Mouse (Mus musculus) lung, postnatal 4 days (tissue): Measurements from ENCODE around the gene Grid2.
A peak's percentile ranks its signal among the peaks of the same experiment; 100 is the strongest.
"Not testable (repeated sequence)": the region's sequence is repeated elsewhere in the genome, so short reads cannot be mapped to it uniquely, and the experiment has no call there.

Experiments used
- DNase-seq, 2 experiments: peaks; one replicate each; pipeline ENCODE4 v3.0.0; 2021

Grid2 gene

DNA sequence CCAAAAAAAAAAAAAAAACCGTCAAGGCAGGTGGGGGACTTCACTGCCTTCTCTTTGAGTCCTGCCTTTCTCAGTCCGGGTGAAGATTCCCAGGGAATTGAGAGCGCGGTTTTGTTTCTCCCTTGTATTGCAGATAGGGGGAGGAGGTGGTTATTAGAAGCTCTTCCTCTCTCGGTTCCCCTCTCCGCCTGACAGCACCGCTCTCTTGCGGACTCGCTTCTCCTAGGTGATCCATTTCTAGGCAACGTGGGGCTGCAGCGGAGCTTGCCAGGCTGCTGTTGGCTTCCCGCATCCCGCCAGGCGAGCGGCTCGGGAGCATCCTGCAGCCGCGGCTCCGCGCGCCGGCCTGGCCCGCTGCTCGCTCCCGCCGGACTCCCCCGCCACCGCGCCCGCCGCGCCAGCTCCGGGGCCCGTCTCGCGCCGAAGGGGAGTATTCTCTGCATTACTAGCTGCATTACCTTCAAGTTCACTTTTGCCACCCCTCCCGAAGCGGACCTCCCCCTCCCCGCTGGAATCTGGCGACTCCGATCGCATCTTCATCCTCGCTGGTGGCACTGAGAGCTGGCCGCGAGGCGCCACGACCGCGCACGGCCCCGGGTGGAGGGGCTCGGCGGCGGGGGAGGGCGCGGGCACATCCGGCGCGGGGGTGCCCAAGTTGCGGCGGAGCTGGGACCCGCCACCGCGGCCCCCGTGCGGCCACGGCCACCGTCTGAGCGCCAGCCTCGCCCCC, at the start of gene Grid2:
TSS of gene Grid2 (plus strand) at position 51 of the 730 bp plus-strand sequence.
- DNase-seq, result peak; percentile 11 to 33

DNA sequence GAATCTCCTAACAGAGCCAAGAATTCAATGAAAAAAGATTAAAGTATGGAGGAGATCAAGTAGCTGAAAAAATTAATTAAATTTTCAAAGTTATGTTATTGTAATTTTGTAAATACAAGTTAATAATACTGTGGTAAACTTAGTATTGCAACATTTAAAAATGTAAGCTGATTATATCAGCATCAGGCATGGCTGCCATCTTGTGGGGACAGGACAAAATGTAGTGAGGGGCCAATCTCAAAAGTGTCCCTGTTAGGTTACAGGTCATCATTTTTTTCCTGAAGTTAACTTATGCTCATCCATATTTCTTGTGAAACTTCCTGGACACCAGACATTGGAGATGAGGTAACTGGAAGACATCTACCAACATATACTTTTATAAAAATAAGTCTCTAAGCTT, 4.9 kb upstream of the Grid2 start:
- DNase-seq, result no peak

DNA sequence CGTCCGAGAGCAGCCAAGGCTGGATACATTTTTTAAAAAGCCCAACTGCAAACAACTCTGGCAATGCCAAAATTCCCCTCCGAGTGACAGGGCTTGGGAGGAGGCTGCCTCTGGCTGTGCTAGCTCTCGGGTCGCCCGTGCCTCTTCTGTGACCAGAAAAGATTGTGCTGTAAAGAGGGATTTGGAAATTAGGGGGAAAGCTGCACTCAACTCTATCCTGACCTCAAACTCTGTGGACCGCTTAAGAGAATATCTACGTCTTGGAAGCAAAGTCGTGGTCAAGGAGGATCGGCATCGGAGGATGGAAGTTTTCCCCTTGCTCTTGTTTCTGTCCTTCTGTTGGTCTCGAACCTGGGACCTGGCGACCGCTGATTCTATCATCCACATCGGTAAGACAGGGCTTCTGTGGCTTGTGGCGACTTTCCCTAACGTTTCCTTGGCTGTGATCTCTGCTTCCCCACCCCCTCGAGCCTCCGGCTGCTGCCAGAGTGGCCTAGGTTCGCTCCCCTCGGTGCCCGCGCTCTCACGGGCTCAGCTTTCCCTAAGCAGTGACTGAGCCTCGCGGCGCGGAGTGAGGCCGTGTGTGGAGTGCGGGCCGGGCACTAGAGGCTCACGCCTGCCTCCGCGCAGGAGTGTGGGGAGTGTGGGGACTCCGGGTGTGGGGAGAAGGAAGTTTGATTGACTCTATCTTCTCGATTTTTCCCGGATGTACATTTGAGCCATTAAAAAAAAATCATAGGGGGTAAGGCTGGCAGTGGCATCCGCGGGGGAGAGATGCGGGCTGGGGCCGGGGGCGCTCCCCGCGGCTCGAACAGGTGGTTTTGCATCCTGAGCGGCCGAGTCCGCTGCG, 1.1 kb downstream of the Grid2 start:
- DNase-seq, result peak; percentile 4 to 27

DNA sequence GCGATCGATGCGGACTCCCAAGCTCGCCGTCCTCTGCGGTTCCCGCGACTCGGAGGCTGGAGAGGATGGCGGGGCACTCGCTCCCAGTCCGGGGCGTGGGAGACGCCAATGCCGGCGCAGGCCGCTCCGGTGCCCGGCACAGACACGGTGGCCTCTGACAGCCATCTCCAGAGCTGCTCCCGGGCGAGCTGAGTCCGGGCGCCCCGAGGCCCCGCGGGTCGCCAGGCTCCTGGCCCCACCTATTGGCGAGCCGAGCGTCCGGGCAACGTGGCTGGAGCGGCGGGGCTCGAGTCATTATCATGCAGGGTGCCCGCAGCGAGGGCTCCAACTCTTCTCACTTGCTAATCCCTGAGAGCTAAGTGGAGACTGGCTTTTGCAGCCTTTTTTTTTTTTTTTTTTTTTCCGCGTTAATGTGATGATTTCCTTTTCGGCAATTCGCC, 1.8 kb downstream of the Grid2 start:
- peak; percentile 11 to 43 for DNase-seq

DNA sequence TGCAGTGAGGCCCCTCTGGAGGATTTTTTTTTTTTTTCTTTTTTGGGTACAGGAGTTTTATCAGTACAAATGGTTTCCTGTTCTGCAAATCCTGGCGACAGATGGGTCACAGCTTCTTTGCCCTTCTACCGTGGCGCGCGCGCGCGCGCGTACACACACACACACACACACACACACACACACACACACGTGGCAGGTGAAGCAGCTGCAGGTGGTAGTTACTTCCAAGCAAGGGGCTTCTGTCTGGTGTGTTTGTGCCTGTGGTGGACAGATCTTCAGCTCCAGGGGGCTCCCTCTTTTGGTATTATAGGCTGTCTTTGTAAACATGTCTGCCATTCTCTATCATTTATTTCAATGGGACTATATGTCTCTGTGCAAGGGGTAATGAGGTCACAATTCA, 2.2 kb downstream of the Grid2 start:
- no peak for DNase-seq

DNA sequence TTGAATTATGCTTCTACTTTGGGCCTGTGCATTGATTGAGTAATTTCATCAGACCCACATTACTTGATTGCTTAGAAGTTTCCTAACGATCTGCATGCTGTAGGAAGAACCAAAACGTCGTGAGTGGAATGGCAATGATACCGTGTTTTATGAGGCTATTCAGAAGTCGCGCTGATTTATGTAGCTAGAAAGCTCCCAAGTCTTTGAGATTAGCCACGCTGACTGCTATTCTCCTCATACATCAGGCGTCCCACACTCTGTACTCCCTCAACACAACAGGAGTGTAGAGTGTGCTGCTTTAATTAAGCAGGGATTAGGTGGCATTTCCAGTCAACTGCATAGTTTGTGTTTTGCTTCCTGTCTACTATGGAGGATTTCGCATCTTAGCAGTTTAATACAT, 4.1 kb downstream of the Grid2 start:
- DNase-seq, result no peak

DNA sequence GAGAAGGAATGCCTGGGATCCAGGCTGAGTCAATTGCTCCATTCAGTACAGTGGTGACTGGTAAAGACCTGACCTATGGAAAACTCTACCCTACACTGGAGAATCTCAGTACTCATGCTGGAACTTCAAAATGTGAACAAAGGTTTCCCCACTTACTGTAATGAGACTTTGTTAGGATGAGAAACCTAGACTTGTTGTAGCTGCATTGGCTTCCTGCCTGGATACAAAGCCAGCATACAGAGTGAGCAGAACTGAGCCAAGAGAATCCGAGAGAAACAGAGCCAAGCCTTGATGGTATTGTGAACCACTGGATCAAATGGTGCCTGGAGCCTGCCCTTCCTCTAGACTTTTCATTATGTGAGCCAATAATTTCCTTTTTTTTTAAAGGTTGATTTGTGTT, 28.7 kb downstream of the Grid2 start:
- no peak for DNase-seq

DNA sequence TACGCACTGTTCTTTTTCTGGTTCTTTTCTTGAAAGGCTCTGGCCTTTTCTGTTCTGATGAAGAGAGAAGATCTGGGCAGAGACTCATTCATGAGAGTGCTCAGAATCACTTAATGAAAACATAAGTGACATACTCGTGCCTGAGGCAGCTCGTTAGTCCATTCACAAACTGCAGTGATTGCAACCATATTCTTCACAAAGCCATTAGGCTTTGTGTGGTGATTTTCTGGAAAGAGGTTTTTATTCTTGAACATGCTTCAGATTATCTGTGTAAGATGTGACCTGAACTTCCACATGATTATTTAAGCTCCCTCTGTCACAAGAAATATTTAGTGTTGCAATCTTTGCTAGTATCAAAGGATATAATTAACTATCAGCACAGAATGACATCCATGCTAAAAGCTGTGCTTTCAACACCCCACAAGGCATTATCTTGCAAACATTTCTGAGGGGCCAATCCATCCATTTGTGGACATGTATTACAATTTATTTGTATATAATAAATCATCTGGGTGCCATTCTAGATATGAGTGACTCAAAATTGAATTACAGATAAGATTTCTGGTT, 86.8 kb downstream of the Grid2 start:
- no peak for DNase-seq

DNA sequence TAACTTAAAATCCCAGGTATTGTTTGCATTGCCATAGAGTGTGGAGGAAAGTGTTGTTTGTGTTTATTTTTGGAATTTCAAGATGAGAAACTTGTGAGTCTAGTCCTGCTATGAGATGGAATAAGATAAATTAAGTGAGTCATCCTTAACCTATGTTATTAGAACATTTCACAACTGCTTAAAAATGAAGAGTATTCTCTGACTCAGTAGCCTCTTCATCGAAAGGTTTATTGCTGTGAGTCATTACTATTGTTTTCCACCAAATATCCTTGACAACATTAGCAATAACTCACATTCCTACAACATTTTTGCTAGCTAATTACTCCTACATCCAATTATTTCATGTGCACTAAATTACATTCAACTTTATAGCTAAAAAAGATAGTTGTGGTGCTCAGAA, 91.3 kb downstream of the Grid2 start:
- no peak for DNase-seq

DNA sequence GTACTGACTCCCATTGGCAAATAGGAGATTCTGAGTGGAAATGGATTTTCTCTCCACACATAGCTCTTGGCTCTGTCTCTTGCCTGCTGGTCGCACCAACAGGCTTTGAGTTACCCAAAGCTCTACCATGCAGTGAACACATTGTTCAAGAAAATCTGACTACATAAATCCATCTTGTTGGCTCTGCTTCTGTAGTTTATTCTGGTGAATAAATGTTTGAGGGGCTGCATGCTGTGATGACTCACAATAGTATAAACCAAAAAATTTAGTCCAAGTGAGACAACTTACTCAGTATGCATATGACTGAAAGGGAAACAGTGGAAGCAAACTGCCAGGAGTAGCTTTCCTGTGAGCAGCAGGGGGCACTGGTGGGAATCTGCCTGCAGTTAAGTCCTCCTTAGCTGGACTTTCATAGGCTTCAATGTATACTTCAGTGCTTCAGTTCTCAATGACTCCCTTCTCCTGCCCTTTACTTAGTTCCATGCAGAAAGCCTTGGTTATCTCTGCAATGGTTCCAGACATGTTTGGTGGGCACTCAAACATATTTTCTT, 125.5 kb downstream of the Grid2 start:
- no peak for DNase-seq

DNA sequence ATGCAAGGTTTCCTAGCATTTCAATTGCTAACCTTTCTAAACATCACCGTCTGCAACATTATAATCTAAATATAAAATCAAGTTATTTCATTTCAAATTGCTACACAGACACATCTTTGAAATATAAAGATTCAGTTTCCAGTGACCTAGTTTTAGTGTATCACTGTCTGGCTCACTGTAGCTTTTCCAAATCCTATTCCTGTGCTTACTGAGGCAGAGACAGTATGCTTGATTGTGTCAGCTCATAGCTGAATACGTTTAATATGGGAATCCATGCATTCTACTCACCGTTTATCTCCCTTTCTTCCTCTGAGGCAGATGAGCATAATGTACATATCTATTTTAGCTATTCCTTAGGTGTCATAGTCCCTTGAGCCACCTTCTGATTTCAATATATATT, 146.0 kb downstream of the Grid2 start:
- DNase-seq, result no peak

DNA sequence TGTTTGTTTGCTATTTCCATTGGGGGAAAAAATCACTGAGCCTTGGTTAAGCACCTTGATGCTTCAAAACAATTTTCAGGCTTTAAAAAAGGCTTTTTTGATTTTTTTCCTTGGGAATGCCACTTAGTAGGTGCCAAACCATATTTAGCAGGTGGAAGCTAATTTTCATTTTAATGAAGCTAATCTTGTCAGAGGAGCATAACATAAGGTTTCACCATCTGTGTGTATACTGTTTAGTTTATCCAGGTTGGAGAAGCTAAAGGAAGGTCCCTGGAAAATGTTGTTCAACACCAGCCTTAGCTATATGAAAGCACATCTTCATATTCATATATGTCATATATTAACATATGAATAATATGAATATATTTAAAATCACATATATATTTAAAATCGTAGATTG, 161.9 kb downstream of the Grid2 start:
- no peak for DNase-seq

DNA sequence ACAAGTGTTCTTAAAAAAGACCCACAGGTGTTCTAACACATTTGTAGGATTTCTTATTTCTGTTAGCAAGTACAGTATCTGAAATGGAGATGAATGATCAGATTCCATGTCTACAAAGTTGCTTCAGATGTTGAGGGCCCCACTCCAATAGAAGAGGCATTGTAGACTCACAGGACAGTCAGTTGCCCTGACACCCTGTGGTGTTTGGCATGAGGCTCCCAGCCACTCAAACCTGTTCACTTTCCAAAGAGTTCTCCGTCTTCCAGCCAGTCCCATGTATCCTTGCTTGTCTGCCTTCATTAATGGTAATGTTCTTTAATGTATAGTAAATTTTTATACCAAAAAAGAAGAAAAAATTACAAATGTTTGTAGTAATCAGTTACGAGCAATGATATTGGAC, 177.1 kb downstream of the Grid2 start:
- DNase-seq, result no peak

DNA sequence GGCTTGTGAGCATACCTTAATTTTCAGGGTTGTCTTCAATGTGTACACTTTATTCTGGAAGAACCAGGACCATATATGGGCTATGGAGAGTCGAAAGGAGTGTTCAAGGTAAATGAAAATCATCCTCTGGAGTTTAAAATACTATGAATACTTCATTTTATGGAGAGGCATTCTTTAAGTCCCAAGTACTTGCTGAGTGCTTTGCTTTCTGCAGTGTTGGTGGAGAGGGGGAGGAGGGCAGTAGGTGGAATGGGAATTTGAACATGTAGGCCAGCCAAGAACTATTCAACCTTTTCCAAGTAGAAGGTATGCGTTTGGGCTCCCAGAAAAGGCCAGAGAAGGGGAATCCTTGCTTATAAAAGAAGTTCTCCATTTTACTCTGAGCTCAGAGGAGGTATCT, 192.5 kb downstream of the Grid2 start:
- DNase-seq, result no peak

DNA sequence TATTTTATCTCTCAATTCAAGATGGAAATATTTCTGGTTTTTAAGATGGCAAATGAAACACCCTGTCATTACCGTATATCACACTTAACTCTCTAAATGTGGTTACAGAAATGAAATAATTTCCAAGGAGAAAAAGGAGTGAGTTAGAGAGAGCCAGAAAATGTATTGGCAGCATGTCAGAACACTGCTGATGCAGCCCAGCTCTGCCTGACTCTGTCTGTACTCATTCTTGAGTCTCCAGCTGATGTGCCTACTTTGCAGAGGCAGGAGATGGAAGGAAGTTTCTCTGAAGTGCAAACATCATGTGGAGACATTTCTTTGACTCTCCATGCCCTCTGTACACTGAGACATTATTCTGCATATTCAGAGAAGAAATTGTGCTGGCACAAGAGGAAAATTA, 226.5 kb downstream of the Grid2 start:
- DNase-seq, result no peak

DNA sequence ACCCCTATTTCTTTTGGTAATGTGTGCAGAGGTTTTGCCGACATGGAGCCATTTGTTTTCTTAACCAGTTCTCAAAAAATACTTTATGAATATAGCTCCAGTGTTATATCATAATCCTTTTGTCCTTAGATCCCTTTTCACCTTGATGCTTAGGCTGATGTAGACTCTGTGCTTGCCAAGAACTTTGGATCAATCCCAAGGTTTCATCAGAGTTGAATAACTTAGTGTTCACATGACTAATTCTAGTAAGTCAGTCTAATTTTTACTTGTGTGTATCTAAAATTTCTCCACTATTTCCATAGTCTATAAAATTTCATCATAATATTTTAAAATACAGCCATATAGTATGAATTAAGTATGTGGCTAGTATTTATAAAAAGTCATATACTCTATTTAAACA, 259.3 kb downstream of the Grid2 start:
- DNase-seq, result no peak

DNA sequence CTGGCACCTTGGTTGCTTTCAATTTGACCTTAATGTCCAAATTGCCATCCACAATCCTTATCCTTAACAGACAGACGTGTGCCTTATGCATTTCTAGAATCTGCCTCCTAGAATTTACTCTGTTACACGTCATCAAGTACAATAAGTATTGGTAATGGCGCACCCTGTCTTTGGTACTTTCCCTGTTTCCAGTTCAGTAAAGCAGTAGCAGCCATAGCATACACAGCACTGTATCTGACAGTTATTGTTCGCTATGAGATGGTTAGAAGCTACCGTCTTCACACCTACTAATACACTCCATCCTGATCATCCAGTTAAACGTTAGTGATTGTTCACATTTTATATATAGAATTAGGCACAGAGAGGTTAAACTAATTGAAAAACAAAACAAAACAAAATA, 260.3 kb downstream of the Grid2 start:
- DNase-seq, result no peak

DNA sequence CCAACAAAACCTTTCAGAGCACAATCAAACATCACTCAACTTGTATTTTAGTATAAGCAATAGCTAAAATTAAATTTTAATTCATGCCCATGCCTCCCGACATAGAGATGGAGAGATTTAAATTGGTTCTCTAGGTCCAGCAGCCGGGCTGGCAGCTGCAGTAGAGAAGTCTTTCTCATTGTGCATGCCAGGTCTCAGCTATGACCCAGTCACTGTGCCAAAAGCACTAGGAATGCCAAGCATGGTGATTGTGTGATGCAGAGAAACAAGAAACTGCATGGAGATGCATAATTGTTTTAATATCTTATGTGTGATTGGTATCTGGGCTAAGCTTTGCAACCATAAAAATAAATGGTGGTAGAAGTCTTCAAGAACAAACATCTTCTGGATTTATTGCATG, 276.1 kb downstream of the Grid2 start:
- no peak for DNase-seq

DNA sequence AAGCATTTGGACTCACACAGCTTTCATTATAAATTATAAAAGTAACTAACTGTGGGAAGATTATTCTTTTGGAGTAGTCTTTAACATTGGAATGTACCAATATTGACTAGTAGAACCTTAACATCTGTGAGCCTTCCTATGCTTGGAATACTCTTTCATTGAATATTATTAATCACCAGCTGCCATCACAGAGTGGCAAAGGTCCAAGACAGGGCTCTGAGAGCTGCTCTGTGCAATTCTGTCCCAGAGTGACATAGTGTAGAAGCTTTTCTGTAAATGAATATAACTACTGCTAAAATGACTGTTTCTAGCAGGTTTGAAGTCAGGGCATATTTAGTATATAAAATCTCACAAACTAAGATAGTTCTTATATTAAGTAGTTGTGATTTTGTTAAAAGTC, 277.2 kb downstream of the Grid2 start:
- no peak for DNase-seq

DNA sequence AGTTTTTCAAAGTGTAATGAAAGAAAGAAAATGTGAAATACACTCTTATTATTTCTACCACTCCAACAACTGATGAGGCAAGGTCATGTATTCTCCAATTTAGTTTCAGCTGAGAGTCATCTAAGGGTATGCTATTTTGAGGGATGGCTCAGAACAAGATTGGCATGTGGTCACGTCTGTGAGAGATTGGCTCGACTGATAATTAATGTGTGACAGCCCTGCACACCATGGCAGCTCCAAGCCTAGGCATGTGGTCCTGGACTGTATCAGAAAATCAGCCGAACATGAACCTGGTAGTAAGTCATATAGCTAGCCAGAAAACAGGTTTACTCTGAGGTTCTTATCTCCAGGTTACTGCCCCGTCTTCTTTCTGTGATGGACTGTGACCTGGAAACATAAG, 292.1 kb downstream of the Grid2 start:
- DNase-seq, result no peak

DNA sequence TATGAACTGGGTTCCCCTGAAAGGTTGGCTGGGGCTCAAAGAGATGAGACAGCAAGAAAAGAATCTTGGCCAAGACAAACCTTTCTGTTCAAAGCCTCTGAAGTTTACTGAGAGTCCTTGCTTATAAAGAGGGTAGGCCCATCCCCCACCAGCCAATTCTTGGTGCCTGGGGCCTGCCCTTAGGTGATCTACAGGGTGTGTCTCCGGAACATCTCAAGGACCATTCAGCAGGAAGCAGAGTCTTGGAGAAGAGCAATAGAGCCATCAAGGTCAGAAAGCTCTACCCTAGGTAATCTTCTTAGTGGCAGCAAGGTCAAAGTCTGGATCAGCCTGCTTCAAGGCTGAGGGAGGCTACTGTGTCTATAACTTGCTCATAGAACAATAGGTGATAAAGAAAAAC, 313.1 kb downstream of the Grid2 start:
- DNase-seq, result not testable (repeated sequence)

DNA sequence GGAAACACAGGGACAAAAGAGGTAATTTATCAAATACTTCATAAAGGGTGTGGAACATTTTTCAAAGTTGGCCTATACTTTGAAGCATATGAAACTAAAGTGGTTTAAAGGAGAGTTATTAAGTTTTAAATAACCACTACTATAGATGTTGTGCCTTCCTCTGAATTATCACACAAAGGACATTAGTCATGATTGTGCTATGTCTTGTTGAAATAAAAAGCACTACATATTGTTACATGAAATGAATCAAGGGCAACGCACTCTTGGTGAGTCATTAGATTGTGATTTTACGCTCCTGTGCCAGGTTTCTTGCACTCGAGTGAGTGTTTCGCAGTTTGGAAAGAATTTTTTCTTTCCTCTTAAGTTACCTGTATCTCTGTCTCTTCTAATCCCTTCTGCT, 335.0 kb downstream of the Grid2 start:
- no peak for DNase-seq

DNA sequence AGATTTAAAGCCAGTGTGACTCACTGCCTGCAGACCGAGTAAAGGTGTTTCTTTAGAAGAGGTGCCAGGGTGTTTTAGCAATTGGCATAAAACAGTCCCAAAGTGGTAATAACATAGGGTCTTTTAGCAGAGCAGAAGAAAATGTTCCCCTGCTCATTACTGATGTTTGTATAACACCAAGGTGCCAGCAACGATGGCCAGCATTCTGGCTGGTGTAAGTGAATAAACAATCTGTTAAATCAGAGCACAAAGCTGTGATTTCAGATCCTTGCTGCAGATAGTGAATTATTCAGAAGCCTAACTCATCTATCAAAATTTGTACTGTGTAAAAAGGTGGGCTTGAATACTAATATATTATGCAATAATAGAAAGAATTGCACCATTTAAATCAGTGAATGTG, 353.9 kb downstream of the Grid2 start:
- no peak for DNase-seq

DNA sequence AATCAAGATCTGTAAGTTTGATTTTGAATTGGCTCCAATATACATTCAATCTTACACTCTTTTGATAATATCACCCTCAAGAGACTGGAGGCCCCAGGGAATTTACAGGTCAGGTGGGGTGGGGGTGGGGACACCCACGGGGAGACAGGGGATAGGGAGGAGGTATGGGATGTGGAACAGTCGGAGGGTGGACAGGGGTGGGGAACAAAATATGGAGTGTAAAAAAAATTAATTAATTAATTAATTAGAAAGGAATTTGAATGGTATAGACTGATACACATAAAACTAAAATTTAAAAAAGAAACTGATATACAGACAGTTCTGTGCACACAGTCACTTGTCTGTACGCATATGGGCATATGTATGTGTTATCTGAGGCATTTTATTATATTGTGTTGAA, 380.3 kb downstream of the Grid2 start:
- DNase-seq, result no peak
